Mouse (Mus musculus) embryonic facial prominence, embryonic 11.5 days (tissue): ENCODE measurements around the gene Hpse2. TPM values are rescaled to one million over a fixed set of nuclear protein-coding genes. Genes with fewer than 3 reads are reported as not detected.

ENCODE experiments used
- ATAC-seq: fragments of 200-750 bp; cut with Nextera tagmentation; replicated peaks from 2 replicates; pipeline ENCODE4 v1.8.0; 2017; ENCODE audit warnings: low read depth; ENCODE audit not compliant: insufficient number of reproducible peaks, low FRiP score, low TSS enrichment
- DNase-seq: peaks from one replicate; pipeline ENCODE4 v3.0.0-alpha.2; 2015; ENCODE audit warnings: low spot score
- H3K27ac ChIP-seq: fragments of 300-500 bp; sonication (generic); replicated peaks from 2 replicates; pipeline ENCODE4 v1.5.1; 2014; ENCODE audit warnings: mild to moderate bottlenecking, low read depth, low read length, control low read depth
- H3K27me3 ChIP-seq: fragments of 300-500 bp; sonication (generic); 2 replicates; pipeline ENCODE4 v1.6.1; 2014; ENCODE audit warnings: mild to moderate bottlenecking, low read length, moderate library complexity, mixed read lengths; ENCODE audit not compliant: control insufficient read depth, insufficient read depth
- H3K36me3 ChIP-seq: fragments of 300-500 bp; sonication (generic); replicated peaks from 2 replicates; pipeline ENCODE4 v1.6.1; 2014; ENCODE audit warnings: low read depth, mild to moderate bottlenecking, low read length, moderate library complexity, mixed read lengths; ENCODE audit not compliant: control insufficient read depth, insufficient read depth
- H3K4me1 ChIP-seq: fragments of 300-500 bp; sonication (generic); 2 replicates; pipeline ENCODE4 v1.6.1; 2014; ENCODE audit warnings: low read length, mixed read lengths; ENCODE audit not compliant: control insufficient read depth, insufficient read depth
- H3K4me2 ChIP-seq: fragments of 300-500 bp; sonication (generic); 2 replicates; pipeline ENCODE4 v1.6.1; 2014; ENCODE audit warnings: low read depth, mild to moderate bottlenecking, control low read depth, low read length, moderate library complexity
- H3K4me3 ChIP-seq: fragments of 300-500 bp; sonication (generic); 2 replicates; pipeline ENCODE4 v1.5.1; 2014; ENCODE audit warnings: low read depth, low read length, control low read depth
- H3K9ac ChIP-seq: fragments of 300-500 bp; sonication (generic); replicated peaks from 2 replicates; pipeline ENCODE4 v1.6.1; 2014; ENCODE audit warnings: mild to moderate bottlenecking, control low read depth, low read length
- H3K9me3 ChIP-seq: fragments of 300-500 bp; sonication (generic); replicated peaks from 2 replicates; pipeline ENCODE4 v1.6.1; 2016; ENCODE audit warnings: mild to moderate bottlenecking, low read length, inconsistent platforms, mixed read lengths; ENCODE audit not compliant: control insufficient read depth
- whole genome bisulfite sequencing: fragments of 180-500 bp; shearing (Covaris S2); extraction: QIAGEN DNeasy Blood & Tissue Kit; methylation state at CpG from one replicate; pipeline ENCODE4 v1.1.7; 2014; 5-methylcytosine and 5-hydroxymethylcytosine counted together
- polyA plus RNA-seq: library from polyadenylated mRNA; unstranded; fragments of >200 nt; fragmentation: Nextera tagmentation; extraction: Ambion mirVana; gene quantifications from 2 replicates; pipeline ENCODE4 v1.2.1, GENCODE M21; 2014

Hpse2 gene
- polyA plus RNA-seq, 1 experiment from 2014 or later, result 6.6 TPM

GRCm38 (mm10) chr19:42988833-42989232 lies 399.3 kb downstream of the Hpse2 start:
- no peaks in the 10 kb centered on the region for H3K9me3 ChIP-seq
- H3K27ac ChIP-seq, result no peak overlapping the region
- no peaks in the 10 kb centered on the region for H3K4me1 ChIP-seq
- ATAC-seq (no peak), DNase-seq (no peak)
- H3K4me2 ChIP-seq, result no peak overlapping the region
- H3K27me3 ChIP-seq, result no peaks in the 10 kb centered on the region
- H3K9ac ChIP-seq, result no peak overlapping the region
- no peaks in the 10 kb centered on the region for H3K36me3 ChIP-seq
- WGBS, result 82% methylated on average over 5 of the region's 5 CpGs
- H3K4me3 ChIP-seq, result no peak overlapping the region

- Histone ChIP-seq H3K27me3 (no peaks in the 10 kb centered on the region), H3K9me3 (no peaks in the 10 kb centered on the region), H3K36me3 (no peaks in the 10 kb centered on the region), H3K4me3 (no peak overlapping the region), H3K27ac (no peak overlapping the region), H3K4me2 (no peak overlapping the region), H3K4me1 (no peaks in the 10 kb centered on the region), H3K9ac (no peak overlapping the region)
- DNase-seq (no peak), ATAC-seq (no peak)
- WGBS, result 71% methylated on average over 1 of the region's 1 CpGs
Observed at GRCm38 (mm10) chr19:42986315-42986701, 401.8 kb downstream of the Hpse2 start.

GRCm38 (mm10) chr19:42985372-42986314 lies 402.5 kb downstream of the Hpse2 start:
- H3K36me3 ChIP-seq, result no peaks in the 10 kb centered on the region
- H3K27me3 ChIP-seq, result no peaks in the 10 kb centered on the region
- no peak overlapping the region for H3K27ac ChIP-seq
- H3K4me3 ChIP-seq, result no peak overlapping the region
- 83% methylated on average over 4 of the region's 4 CpGs for WGBS
- H3K9me3 ChIP-seq, result no peaks in the 10 kb centered on the region
- no peak for ATAC-seq
- no peaks in the 10 kb centered on the region for H3K4me1 ChIP-seq
- no peak overlapping the region for H3K9ac ChIP-seq
- H3K4me2 ChIP-seq, result no peak overlapping the region
- no peak for DNase-seq

- no peaks in the 10 kb centered on the region for H3K36me3 ChIP-seq
- no peaks in the 10 kb centered on the region for H3K4me1 ChIP-seq
- H3K4me2 ChIP-seq, result no peak overlapping the region
- no peaks in the 10 kb centered on the region for H3K27me3 ChIP-seq
- H3K9ac ChIP-seq, result no peak overlapping the region
- ATAC-seq (no peak), DNase-seq (no peak)
- no peaks in the 10 kb centered on the region for H3K9me3 ChIP-seq
- H3K27ac ChIP-seq, result no peak overlapping the region
- WGBS, result 77% methylated on average over 3 of the region's 3 CpGs
- no peak overlapping the region for H3K4me3 ChIP-seq
Observed at GRCm38 (mm10) chr19:42980537-42980936, 407.6 kb downstream of the Hpse2 start.

- no peaks in the 10 kb centered on the region for H3K9me3 ChIP-seq
- no peaks in the 10 kb centered on the region for H3K27me3 ChIP-seq
- H3K4me2 ChIP-seq, result no peak overlapping the region
- no peak overlapping the region for H3K4me3 ChIP-seq
- no peaks in the 10 kb centered on the region for H3K4me1 ChIP-seq
- H3K27ac ChIP-seq, result no peak overlapping the region
- DNase-seq, result no peak
- H3K9ac ChIP-seq, result no peak overlapping the region
- no peak for ATAC-seq
- no peaks in the 10 kb centered on the region for H3K36me3 ChIP-seq
- 72% methylated on average over 2 of the region's 2 CpGs for WGBS
Observed at GRCm38 (mm10) chr19:42977938-42978337, 410.2 kb downstream of the Hpse2 start.

- WGBS, result 83% methylated on average over 5 of the region's 5 CpGs
- Histone ChIP-seq H3K4me1 (no peaks in the 10 kb centered on the region), H3K9me3 (no peaks in the 10 kb centered on the region), H3K27me3 (no peaks in the 10 kb centered on the region), H3K4me2 (no peak overlapping the region), H3K27ac (no peak overlapping the region), H3K4me3 (no peak overlapping the region), H3K9ac (no peak overlapping the region), H3K36me3 (no peaks in the 10 kb centered on the region)
- ATAC-seq (no peak), DNase-seq (no peak)
Observed at GRCm38 (mm10) chr19:42973740-42974139, 414.4 kb downstream of the Hpse2 start.

GRCm38 (mm10) chr19:42965171-42965570 lies 423.0 kb downstream of the Hpse2 start:
- ATAC-seq (no peak), DNase-seq (no peak)
- Histone ChIP-seq H3K4me1 (no peaks in the 10 kb centered on the region), H3K9ac (no peak overlapping the region), H3K27me3 (no peaks in the 10 kb centered on the region), H3K9me3 (no peaks in the 10 kb centered on the region), H3K36me3 (no peaks in the 10 kb centered on the region), H3K4me2 (no peak overlapping the region), H3K27ac (no peak overlapping the region), H3K4me3 (no peak overlapping the region)
- 86% methylated on average over 1 of the region's 1 CpGs for WGBS

GRCm38 (mm10) chr19:42948114-42948636 lies 440.0 kb downstream of the Hpse2 start:
- WGBS, result 28% methylated on average over 3 of the region's 3 CpGs
- DNase-seq, result peak; percentile 81

More at GRCm38 (mm10) chr19:42948114-42948636, 440.0 kb downstream of the Hpse2 start:
- no peaks in the 10 kb centered on the region for H3K36me3 ChIP-seq
- no peaks in the 10 kb centered on the region for H3K9me3 ChIP-seq
- no peaks in the 10 kb centered on the region for H3K4me1 ChIP-seq
- ATAC-seq, result no peak
- H3K27me3 ChIP-seq, result no peaks in the 10 kb centered on the region
- 0 out of 2 replicates have a peak overlapping the region, but pooled peaks have one; percentile 22 for H3K27ac ChIP-seq
- H3K4me2 ChIP-seq, result no peak overlapping the region
- no peak overlapping the region for H3K4me3 ChIP-seq
- H3K9ac ChIP-seq, result no peak overlapping the region
